Mouse (Mus musculus) retina, postnatal 7 days (tissue): ENCODE results near the gene Prss46.

Experiments
- DNase-seq: peaks from one replicate; pipeline ENCODE4 v3.0.0-alpha.2; 2012; ENCODE audit warnings: low read depth, low spot score

Prss46 gene

DNA sequence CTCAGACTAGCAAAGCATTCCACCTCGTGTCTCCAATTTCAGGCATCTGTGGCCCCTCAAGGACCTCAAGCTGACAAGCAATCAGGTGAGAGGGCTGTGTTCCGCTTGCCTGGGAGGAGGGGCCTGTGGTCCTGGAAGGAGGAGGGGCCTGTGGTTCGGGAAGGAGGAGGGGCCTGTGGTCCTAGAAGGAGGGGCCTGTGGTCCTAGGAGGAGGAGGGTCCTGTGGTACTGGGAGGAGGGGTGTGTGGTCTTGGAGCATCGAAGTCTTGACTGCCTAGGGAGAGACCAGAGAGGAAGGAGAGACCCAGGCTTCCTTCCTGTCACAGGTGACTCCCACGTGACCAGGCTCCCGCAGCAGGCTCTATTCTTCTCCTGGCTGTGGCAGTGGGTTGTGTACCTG lies 52.3 kb downstream of the Prss46 start:
- DNase-seq = no peak

DNA sequence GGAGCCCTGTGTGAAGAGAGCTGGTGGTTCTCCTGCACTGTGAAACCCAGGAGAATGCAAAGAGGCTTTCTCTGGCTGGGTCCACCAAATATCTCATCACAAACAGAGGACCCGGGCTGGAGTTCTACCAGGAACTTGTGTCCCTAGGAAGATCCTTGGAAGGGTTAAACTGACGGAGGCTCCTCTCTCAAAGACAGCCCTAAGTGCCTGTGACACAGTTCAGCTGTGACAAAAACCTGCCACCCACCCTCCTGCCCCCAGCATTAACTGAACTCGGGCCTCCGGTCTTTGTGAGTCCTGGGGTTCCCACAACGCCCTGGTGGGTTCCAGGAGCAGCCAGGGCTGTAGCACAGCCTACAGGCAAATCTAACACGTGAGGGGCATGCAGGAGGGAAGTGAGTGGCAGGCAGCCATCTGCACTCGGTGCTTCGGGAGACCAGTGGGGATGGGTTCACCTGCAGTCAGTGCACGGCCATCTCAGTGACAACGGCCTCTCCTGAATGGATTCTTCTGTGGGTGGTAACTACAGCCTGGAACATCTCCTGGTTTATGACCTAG lies 55.2 kb downstream of the Prss46 start:
- DNase-seq = no peak

DNA sequence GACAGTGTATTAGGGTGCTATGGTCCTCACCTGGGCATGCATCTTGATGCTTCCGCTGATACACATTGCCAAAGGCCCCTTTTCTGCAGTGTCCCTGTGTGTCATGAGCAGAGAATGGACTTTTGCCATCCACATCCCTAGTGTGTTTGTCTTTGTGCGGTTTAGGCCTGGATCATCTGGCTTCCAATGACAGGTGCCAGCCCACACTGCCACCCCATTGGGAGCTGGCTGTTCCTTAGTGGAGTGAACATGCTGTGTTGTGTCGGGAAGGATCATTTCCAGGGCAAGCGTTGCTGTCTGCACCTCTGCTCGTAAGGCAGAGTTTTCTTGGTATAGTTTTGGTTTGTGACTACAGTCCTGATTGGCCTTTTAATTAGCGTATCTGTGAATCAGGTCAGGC lies 56.9 kb downstream of the Prss46 start:
- no peak for DNase-seq

DNA sequence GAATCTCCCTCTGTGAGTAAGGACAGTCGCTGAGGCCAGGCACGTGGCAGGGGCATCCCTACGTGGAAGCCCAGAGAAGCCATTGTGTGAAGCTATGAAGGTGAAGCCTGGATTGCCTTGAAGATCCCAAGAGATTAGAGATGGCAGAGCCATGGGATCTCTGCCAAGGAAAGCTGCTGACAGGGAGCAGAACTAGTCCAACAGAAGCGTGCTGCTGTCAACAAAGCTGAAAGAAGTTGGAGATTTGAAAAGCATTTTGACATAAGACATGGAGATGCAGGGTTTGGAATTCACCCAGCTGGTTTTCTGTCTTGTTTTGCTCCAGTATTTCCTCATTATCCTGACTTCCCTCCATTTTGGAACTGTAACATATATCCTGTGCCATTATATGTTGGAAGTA lies 58.0 kb downstream of the Prss46 start:
- DNase-seq = no peak
